Mouse (Mus musculus): ENCODE data around the gene Rnf216.
A peak's percentile ranks its signal among the peaks of the same experiment; 100 is the strongest.
"Not testable (repeated sequence)": the region's sequence is repeated elsewhere in the genome, so short reads cannot be mapped to it uniquely, and the experiment has no call there.

The Rnf216 gene

DNA sequence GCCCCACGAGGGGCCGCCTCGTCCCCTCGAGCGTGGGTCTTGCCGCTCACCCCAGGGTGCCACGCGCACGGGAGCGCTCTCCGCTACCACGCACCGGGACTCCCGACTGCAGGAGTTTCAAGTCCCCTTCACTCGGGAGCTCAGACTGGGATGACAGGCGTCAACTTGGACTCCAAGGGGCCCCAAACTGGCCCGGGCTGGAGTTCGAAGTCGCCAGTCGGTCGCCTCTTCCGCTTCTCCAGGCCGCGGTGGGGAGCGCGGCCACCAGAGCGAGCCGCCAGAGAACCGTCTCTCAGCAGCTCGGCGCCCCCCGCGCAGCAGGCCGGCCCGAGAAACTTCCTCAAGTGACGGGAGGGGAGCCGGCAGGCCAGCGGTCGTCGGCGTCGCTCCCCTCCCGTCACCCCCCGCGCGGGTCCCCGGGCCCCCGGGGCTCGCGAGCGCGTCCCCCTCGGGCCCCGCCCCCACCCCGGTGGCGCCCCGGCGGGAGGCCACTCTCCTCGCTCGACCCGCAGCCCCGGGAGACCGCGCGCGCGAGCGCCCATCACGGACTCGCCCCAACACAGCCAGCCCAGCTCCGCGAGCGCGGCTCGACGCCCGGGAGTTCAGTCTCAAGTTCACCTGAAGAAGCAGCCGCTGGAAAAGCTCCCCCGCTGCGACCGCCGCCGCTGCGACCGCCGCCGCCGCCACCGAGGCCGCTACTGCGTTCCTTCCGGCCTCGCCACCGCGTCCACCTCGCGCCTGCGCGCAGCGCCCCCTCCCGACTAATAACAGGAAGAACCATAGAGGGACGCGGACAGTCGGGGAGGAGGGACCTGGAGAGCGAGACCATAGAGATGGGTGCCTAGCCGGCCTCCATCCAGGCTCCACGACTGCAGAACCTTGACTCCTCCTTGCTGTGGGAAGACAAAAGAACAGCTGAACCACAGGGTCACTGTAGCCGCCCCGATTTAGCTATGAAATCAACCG is at the start of gene Rnf216:
Gene Rnf216, minus strand, starts transcription at position 714 of the 966 bp plus-strand sequence.
- peak; percentile 87 for DNase-seq (ENCODE audit: low read depth)

DNA sequence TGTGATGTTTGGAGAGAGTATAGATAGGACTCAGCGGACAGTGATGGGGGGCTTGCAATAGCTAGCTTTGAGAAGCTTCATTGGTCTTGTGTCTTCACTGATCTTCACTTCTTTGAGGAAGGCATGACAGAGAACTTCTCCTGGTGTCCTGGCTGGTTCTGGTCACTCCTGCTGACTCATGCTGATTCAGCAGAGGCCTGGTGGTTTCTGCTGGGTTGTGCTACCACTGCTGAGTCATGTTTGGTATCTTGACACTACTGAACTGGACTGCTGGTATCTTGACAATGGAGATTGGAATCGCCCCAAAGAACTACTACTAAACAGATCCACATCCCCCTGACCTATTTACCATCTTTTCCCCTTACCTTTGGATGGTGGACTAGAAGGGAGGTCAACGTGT is 42.7 kb upstream of the Rnf216 start:
- no peak for DNase-seq (ENCODE audit: low read depth)

DNA sequence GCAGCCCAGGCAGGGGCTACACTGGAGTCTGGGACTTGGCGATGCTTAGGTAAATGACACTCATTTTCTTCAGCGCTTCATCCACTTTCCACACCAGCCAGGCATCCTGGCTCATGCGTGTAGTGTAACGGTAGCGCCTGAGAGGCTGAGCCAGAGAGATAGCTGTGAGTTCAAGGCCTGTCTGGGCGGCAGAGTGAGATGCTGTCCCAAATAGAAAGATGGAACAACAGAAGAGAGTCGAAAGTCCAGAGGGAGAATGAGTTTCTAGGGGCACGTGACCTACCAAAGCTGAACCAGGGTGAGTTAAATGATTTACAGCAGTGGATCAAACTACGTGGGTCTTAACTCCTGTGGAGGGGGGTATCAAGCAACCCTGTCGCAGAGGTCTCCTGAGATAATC is 41.0 kb upstream of the Rnf216 start:
- DNase-seq (ENCODE audit: low read depth): no peak

DNA sequence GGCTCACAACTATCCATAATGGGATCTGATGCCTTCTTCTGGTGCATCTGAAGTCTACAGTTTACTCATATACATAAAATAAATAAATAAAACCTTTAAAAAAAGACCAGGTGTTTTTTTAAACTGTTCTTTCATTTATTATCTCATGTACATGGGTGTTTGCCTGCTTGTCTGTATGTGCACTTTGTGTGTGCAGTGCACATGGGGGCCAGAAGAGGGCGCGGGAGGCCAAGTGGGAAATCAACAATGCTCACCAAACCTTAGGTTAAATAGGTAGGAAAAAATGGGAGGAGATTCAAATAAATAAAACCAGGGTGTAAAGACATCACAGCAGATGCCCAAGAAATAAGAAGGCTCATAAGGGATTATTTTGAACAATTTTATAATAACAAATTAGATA is 37.2 kb upstream of the Rnf216 start:
- DNase-seq (ENCODE audit: low read depth): no peak

DNA sequence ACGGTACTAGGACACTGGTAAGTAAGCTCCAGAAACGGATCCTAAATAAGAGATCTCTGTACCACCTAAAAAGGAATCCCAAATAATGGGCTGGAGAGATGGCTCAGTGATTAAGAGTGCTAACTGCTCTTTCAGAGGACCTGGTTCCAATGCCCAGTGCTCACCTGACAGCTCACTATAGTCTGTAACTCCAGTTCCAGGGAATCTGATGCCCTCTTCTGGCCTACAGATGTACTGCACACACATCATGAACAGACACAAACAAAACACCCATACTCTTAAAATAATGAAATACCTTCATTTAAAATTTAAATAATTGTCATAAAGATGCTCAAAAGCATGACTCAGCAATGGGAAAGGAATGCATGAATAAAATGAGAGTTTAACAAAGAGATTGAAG is 36.7 kb upstream of the Rnf216 start:
- no peak for DNase-seq (ENCODE audit: low read depth)

DNA sequence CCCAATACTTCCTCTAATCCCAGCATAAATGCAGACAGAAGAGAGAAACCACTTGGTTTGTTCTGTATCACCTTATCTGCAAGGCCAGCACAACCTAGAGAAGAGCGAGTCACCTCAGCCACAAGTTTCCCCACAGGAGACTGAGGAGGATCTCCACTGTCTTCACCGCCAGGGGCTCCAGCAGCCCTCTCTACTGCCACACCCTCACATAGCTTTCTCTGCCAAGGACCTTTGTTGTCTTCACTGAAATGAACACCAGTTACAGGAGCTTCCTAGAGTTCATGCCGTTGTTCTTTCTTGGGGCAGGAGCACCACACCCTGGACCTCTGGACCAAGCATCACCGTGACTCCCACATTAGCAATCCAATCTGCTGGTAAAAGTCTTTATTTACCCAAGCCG is 35.9 kb upstream of the Rnf216 start:
- DNase-seq (ENCODE audit: low read depth): no peak

DNA sequence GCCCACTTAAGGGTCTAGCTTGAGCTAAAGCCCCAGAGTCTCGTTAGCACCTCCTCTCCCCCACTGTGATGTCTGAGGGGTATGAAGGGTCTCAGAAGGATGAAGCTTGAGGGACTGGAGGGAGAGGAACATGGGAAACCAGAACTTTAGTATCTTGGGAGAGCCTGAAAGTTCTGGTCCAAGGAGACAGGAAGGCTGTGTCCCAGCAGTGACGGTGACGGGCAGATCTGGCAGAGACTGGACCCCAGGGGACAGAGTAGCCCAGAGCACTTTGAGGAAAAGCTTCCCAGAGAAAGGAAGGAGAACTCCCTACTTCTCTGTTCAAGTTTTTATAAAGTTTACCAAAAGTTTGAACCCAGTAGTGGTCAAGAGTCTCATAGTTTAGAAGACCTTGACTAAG is 34.7 kb upstream of the Rnf216 start, which contains the start of gene Olfr718-ps1:
Gene Olfr718-ps1, minus strand, starts transcription at position 101 of the 400 bp plus-strand sequence.
- no peak for DNase-seq (ENCODE audit: low read depth)

DNA sequence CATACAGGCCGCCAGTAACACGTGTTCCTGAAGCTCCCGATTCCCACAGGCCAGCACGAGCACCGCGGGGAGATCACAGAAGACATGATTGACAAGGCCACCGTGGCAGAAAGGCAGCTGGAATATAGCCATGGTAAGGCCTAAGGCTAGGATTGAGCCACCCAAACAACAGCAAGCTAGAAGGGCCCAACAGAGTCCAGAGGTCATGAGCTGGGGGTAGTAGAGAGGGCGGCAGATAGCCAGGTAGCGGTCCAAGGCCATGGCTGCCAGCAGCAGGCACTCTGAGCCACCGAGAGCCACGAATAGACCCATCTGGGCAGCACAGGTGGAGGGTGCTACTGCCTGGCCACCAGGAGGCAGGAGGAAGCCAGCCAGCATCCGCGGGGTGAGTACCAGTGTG is 24.8 kb upstream of the Rnf216 start:
- no peak for DNase-seq (ENCODE audit: low read depth)

DNA sequence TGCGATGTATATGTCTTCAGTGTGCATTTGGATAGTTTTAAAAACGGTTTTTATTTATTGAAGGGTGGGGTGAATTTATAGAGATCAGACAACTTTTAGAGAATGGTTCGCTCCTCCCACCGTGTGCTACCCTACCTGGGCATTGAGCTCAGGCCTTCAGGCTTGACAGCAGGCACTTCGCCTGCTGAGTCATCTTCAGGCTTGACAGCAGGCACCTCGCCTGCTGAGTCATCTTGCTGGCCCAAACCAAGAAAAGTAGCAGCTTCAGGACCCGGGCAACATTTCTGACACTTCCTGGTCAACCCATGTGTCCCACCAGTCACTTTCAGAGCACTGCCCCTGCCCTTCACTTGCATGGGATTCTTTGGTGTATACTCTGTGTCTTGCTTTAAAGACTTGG is 22.2 kb upstream of the Rnf216 start:
- DNase-seq (ENCODE audit: low read depth): no peak

DNA sequence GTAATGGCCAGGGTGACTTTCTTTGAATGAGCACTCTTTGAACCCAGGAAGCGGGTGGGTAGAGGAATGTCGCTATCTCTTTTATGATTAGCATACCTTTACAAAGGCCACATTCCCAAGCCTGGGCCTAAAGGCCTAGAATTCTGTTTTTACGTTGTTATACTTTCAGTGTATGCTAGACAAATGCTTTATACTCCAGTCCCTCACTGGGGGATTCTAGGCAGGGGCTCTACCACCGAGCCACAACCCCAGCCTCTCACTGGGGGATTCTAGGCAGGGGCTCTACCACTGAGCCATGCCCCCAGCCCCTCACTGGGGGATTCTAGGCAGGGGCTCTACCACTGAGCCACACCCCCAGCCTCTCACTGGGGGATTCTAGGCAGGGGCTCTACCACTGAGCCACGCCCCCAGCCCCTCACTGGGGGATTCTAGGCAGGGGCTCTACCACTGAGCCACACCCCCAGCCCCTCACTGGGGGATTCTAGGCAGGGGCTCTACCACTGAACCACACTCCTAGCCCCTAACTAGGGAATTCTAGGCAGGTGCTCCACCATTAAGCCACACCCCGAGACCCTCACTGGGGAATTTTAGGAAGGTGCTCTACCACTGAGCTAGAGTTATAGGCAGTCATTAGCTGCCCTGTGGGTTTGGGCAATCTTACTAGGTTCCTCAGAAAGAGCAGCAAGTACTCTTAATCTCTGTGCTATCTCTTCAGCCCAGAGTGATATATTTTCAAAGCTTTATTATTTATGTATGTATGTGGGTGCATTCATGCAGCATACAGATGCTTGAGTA is 21.6 kb upstream of the Rnf216 start:
- DNase-seq (ENCODE audit: low read depth): not testable (repeated sequence)

DNA sequence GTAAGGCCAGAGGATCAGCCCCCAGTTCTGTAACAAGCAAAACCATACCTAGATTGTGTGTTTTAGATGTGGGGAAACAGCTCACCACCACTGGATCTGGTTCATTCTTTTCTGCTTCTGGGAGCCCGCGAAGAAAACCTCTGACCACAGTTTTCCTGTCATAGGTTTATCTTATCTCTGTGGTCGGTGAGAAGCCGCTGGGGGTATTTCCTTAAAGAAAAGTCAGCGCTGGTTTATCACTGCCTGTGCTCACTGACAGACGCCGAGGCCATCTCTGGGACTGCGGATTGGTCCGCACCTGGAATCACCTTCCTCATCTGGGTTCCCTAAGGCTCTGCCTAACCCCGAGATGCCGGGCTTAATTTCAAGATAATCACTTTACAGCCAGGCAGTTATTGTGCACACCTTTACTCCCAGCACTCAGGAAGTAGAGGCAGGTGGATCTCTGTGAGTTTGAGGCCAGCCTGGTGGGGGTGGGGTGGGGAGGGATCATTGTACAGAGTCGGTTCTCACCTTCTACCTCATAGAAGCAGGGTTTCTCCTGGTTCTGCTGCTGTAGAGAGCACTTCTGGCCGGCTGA is 20.2 kb upstream of the Rnf216 start:
- DNase-seq (ENCODE audit: low read depth): no peak

DNA sequence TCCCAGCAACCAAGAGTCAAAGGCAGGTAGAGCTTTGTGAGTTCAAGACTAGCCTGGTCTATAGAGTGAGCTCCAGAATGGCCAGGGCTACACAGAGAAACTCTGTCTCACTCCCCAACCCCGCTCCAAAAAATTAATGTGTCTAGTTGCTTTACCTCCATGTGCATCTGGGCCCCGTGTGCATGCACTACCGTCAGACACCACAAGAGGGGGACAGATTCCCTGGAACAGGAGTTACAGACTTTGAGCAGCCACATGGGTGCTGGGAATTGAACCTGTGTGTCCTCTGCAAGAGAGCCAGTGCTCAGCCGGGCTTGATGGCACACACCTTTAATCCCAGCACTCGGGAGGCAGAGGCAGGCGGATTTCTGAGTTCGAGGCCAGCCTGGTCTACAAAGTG is 17.5 kb upstream of the Rnf216 start:
- no peak for DNase-seq (ENCODE audit: low read depth)

DNA sequence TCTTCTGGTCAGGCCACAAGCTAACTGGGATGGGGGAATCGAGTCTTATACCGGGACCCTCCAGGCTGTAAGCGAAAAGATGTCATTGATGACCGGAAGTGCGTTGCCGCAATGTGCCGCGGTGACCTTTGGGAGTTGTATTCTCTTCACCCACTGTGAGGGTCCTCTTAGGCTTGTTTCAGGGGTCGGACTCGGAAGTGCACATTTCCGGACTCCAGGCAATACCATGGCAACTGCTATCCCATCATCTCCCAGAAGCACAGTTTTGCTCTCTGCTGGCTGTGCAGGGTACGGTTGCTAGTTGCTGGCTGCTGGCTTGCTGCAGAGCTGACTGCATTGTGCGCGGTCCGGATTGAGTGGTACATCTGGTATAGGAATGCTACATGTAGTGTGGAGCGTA is 16.3 kb upstream of the Rnf216 start:
- no peak for DNase-seq (ENCODE audit: low read depth)

DNA sequence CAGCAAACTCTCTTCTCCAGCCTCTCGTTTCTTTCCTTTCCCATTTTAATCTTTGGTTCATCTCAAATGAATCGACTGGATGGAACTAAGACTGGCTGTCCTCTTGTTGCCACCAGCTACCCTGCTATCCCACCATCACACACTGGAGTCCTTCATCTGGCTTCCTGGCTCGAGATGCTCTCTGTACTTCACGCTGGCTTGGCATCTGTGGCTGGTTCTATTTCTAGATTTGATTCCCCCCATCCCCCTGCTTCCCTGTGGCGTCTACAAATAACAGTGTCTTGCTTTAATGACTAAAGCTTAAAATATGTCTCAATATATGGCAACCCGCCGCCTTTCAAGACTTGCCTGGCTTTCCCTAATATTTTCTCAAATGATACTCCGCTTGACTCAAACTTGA is 15.0 kb upstream of the Rnf216 start:
- no peak for DNase-seq (ENCODE audit: low read depth)

DNA sequence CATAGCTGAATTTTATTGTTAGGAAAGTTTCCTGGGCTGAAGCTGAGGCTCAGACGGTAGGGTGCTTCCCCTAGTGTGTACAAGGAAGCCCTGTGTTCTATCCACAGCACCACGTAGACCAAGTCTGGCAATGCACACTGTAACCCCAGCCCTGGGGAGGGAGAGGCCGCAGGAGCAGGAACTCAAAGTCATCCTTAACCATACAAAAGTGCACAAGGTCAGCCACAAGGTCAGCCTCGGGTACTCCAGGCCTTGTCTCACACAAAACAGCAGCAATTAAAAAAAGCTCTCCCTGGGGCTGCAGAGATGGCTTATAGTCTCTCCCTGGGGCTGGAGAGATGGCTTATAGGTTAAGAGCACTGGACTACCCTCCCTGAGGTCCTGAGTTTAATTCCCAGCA is 14.1 kb upstream of the Rnf216 start:
- no peak for DNase-seq (ENCODE audit: low read depth)

DNA sequence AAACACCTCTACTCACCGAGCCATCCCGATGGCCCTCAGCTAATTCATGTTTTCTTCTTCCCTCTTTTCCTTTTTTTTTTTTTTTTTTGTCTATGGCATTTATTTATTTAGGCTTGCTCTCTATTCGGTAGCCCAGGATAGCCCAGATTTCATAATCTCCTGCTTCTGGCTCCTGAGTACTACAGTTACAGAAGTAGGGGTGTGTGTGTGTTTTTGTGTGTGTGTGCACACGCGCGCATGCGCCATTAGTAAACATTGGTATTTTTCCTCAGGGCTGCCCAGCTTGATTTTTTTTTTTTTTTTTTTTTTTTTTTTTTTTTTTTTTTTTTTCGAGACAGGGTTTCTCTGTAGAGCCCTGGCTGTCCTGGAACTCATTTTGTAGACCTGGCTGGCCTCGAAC is 13.3 kb upstream of the Rnf216 start:
- DNase-seq (ENCODE audit: low read depth): no peak

DNA sequence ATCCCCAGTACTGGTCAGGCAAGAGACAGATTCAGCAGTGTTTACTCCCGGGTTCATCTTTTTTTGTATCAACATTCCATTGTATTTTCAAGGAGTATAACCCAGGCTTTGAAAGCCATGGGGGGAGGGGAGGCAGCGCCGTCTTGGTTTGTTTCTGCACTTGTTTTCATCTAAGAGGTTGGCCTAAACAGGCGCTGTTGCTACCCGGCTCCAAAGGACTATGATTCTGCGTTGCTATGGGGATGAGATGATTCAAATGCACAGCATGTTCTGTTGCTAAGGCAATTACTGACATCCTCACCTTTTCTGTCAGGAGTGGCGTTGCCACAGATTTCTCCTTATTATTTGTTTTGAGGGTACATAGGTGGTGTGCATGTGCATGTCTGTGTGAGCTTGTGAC is 12.8 kb upstream of the Rnf216 start:
- DNase-seq (ENCODE audit: low read depth): no peak

DNA sequence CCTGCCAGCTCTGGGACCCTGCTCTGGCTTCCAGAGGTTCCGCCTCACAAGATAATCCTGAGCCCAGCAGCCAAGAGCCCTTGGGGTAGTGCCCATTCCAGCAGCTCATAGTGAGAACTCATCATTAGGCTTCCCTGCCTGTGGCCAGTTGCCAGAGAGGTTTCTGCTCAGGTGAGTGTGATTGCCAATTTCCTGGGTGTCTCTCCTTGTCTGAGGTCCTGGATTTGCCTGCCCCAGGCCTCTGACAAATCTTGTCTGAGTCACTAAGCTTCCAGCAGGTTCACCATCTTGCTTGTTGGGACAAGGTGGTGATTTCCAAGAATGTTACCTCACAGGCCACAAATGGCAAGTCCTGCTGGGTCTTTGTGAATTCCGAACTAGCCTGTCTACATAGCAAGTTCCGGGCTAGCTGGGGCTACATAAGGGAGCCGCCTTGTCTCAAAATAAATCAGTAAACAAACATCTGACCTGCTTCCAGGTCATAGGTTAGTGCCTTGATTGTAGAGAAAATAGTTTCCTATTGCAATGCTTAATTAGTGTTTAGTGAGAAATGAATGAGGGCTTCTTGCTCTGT is 12.1 kb upstream of the Rnf216 start:
- DNase-seq (ENCODE audit: low read depth): no peak

DNA sequence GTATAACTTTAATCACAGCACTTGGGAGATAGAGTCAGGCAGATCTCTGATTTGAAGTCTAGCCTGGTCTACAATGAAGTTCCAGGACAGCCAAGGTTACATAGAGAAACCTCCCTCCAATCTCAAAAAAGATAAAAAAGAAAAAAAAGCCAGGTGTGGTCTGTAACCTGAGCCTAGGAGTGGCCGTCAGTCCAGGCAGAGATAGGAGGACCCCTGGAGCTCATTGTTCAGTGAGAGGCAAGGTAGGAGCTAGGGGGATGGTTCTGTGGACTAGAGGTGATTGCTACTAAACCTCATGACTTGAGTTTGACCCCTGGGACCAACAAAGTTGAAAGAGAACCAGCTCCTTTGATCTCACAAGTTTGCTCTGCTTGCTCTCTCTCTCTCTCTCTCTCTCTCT is 9.9 kb upstream of the Rnf216 start:
- DNase-seq (ENCODE audit: low read depth): no peak

DNA sequence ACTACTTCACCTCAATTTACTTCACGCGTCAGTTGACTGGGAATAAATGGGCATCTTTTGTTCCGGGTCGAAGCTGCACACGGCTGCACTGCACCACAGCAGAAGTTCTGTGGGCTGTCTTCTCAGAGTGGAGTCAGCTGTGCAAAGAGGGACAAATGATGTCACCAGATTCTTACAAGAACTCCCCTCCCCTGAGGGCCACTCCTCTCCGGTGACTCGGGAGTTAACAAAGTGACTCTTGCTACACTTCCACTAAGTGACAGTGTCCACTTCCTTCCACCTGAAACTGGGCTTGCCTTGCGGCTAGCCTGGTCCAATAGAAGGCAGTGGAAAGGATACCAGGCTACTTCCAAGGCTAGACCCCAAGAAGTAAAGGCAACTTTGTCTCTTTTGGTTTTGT is 9.3 kb upstream of the Rnf216 start:
- no peak for DNase-seq (ENCODE audit: low read depth)

DNA sequence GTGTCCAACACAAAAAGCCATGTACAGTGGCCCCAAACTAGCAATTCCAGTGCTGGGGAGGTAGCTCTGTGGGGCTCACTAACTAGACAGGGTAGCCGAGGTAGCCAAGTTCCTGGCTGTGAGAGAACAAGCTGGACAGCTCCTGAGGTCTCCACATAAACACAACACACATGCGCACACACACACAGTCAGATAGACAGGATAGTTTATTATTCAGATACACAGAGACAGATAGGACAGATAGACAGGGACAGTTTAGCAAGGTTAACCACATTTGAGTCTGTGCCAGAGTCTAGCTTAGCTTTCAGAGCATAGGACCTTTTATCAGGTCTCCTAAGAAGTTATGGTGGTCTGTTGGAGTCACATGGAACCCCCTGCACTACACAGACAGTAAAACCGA is 6.0 kb downstream of the Rnf216 start:
- DNase-seq (ENCODE audit: low read depth): no peak

DNA sequence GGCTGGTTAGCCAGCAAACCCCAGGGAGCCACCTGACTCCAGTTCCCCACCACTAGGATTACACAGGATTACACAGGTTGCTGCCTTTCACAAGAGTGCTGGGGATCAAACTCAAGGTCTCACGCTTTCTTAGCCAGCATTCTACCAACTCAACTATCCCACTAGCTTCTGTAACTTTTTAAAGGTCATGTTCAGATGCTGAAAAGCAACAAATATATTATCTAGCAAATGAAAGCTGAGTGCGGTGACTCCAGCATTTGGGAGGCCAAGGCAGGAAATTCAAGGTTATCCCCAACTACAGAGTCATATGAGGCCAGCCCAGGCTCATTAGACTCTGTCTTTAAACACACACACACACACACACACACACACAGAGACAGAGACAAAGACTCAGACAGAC is 9.6 kb downstream of the Rnf216 start:
- DNase-seq (ENCODE audit: low read depth): no peak
